ENCODE assay signal across 7 mouse cellular contexts in genomic region chr11:97025721-97026344, GRCm38 (mm10). TPM values are rescaled to one million over a fixed set of nuclear protein-coding genes. Genes with fewer than 3 reads are reported as not detected.
A peak's percentile ranks its signal among the peaks of the same experiment; 100 is the strongest.
DNase-seq lines count a peak whose midpoint lies in the region; ATAC-seq lines count a peak whose summit lies in the region.

No protein-coding gene starts in this region.

- peak; percentile 92 for DNase-seq in adrenal gland, postnatal 14 days
- peak; percentile 93 for DNase-seq in embryonic facial prominence, embryonic 11.5 days (ENCODE audit: low spot score)
- DNase-seq in heart, adult 18-20 months, result peak; percentile 89 to 91
- peak; percentile 87 for DNase-seq in kidney, adult 18-20 months
- DNase-seq in midbrain, embryonic 14.5 days, result peak; percentile 93
- DNase-seq in spleen, adult 18-20 months, result peak; percentile 79 to 88

- peak overlapping the region; percentile 14; the same call in 1 of the 2 replicates for H3K4me3 ChIP-seq in embryonic facial prominence, embryonic 11.5 days (ENCODE audit: low read depth, low read length)
- H3K4me3 ChIP-seq in limb, embryonic 12.5 days (replicated peaks), result peak overlapping the region; percentile 33
- 0 out of 2 replicates have a peak overlapping the region, but pooled peaks have one; percentile 3 for H3K4me3 ChIP-seq in midbrain, embryonic 14.5 days (replicated peaks; ENCODE audit: low read depth, low read length)

- under 1% methylated on average over 17 of the region's 17 CpGs for WGBS in embryonic facial prominence, embryonic 11.5 days
- under 1% methylated on average over 17 of the region's 17 CpGs for WGBS in limb, embryonic 12.5 days
- 2% methylated on average over 17 of the region's 17 CpGs for WGBS in midbrain, embryonic 14.5 days

- peak overlapping the region; percentile 64 for H3K9ac ChIP-seq in embryonic facial prominence, embryonic 11.5 days (replicated peaks; ENCODE audit: low read length)
- peak overlapping the region; percentile 56 for H3K9ac ChIP-seq in limb, embryonic 12.5 days (replicated peaks)
- no peak overlapping the region; the same call in 1 of the 2 replicates for H3K9ac ChIP-seq in midbrain, embryonic 14.5 days (replicated peaks; ENCODE audit: low read length)

- peak overlapping the region; percentile 52 for H3K4me2 ChIP-seq in embryonic facial prominence, embryonic 11.5 days (ENCODE audit: low read depth, low read length)
- peak overlapping the region; percentile 61 for H3K4me2 ChIP-seq in limb, embryonic 12.5 days
- peak overlapping the region; percentile 40 for H3K4me2 ChIP-seq in midbrain, embryonic 14.5 days (ENCODE audit: low read length)

- H3K4me1 ChIP-seq in embryonic facial prominence, embryonic 11.5 days (ENCODE audit: control insufficient read depth, insufficient read depth, low read length), result peaks cover 11% of the 10 kb centered on the region
- peaks cover 47% of the 10 kb centered on the region for H3K4me1 ChIP-seq in limb, embryonic 12.5 days (replicated peaks)
- peaks cover 14% of the 10 kb centered on the region for H3K4me1 ChIP-seq in midbrain, embryonic 14.5 days (ENCODE audit: control insufficient read depth, insufficient read depth, low read length)

- H3K9me3 ChIP-seq in embryonic facial prominence, embryonic 11.5 days (replicated peaks; ENCODE audit: control insufficient read depth, low read length), result no peaks in the 10 kb centered on the region
- H3K9me3 ChIP-seq in limb, embryonic 12.5 days, result no peaks in the 10 kb centered on the region
- H3K9me3 ChIP-seq in midbrain, embryonic 14.5 days (ENCODE audit: control insufficient read depth, low read length), result no peaks in the 10 kb centered on the region

- H3K27ac ChIP-seq in embryonic facial prominence, embryonic 11.5 days (replicated peaks; ENCODE audit: low read depth, low read length), result peak overlapping the region; percentile 72; the same call in 1 of the 2 replicates
- H3K27ac ChIP-seq in limb, embryonic 12.5 days, result peak overlapping the region; percentile 84
- no peak overlapping the region for H3K27ac ChIP-seq in midbrain, embryonic 14.5 days (replicated peaks; ENCODE audit: low read depth, low read length)

- ATAC-seq in embryonic facial prominence, embryonic 11.5 days (replicated peaks; ENCODE audit: insufficient number of reproducible peaks, low FRiP score, low TSS enrichment, low read depth), result peak; percentile 46
- no peak for ATAC-seq in limb, embryonic 12.5 days (ENCODE audit: insufficient number of reproducible peaks, insufficient read depth, low FRiP score, low TSS enrichment, low read depth)
- ATAC-seq in midbrain, embryonic 14.5 days (ENCODE audit: low FRiP score, low TSS enrichment), result peak; percentile 23; the same call in 1 of the 2 replicates

- H3K27me3 ChIP-seq in embryonic facial prominence, embryonic 11.5 days (ENCODE audit: control insufficient read depth, insufficient read depth, low read length), result peaks cover 40% of the 10 kb centered on the region
- H3K27me3 ChIP-seq in limb, embryonic 12.5 days, result peaks cover 45% of the 10 kb centered on the region
- H3K27me3 ChIP-seq in midbrain, embryonic 14.5 days (ENCODE audit: control insufficient read depth, insufficient read depth, low read length), result peaks cover 45% of the 10 kb centered on the region

- no peaks in the 10 kb centered on the region for H3K36me3 ChIP-seq in embryonic facial prominence, embryonic 11.5 days (replicated peaks; ENCODE audit: control insufficient read depth, insufficient read depth, low read depth, low read length)
- no peaks in the 10 kb centered on the region for H3K36me3 ChIP-seq in limb, embryonic 12.5 days
- H3K36me3 ChIP-seq in midbrain, embryonic 14.5 days (ENCODE audit: control insufficient read depth, insufficient read depth, low read length), result no peaks in the 10 kb centered on the region

RNA-seq across cellular contexts. Expression of gene Scrn2, which starts 3.9 kb away (rescaled TPM):
- 15.9 and 18.3 TPM in 2 replicates for total RNA-seq in adrenal gland, postnatal 14 days (2021)
- polyA plus RNA-seq in embryonic facial prominence, embryonic 11.5 days (2014; fragmentation: Nextera tagmentation; extraction: Ambion mirVana), result 20.4 and 26.0 TPM in 2 replicates
- 10 to 100 TPM; 15.4 TPM for total RNA-seq in heart, adult 18-20 months (2021)
- polyA plus RNA-seq in limb, embryonic 12.5 days (2016; fragmentation: Nextera tagmentation; extraction: Ambion mirVana), result 32.4 and 35.1 TPM in 2 replicates
- polyA plus RNA-seq in midbrain, embryonic 14.5 days (2014; fragmentation: Nextera tagmentation; extraction: Ambion mirVana), result 11.3 and 15.6 TPM in 2 replicates

RNA-seq across cellular contexts. Expression of gene Sp6, which starts 12.6 kb away (rescaled TPM):
- total RNA-seq in adrenal gland, postnatal 14 days (2021), result 0.22 and 0.30 TPM in 2 replicates
- polyA plus RNA-seq in embryonic facial prominence, embryonic 11.5 days (2014; fragmentation: Nextera tagmentation; extraction: Ambion mirVana), result 0.29 and 0.45 TPM in 2 replicates
- total RNA-seq in heart, adult 18-20 months (2021), result under 1 TPM in 1 of 2 experiments, not detected in 1; 0.21 TPM
- 6.5 and 7.7 TPM in 2 replicates for polyA plus RNA-seq in limb, embryonic 12.5 days (2016; fragmentation: Nextera tagmentation; extraction: Ambion mirVana)
- polyA plus RNA-seq in midbrain, embryonic 14.5 days (2014; fragmentation: Nextera tagmentation; extraction: Ambion mirVana), result 0.15 TPM in 1 of 2 replicates, not detected in the other

RNA-seq across cellular contexts. Expression of gene Lrrc46, which starts 15.4 kb away (rescaled TPM):
- 0.93 and 0.94 TPM in 2 replicates for total RNA-seq in adrenal gland, postnatal 14 days (2021)
- 1.1 and 1.3 TPM in 2 replicates for polyA plus RNA-seq in embryonic facial prominence, embryonic 11.5 days (2014; fragmentation: Nextera tagmentation; extraction: Ambion mirVana)
- under 1 TPM; 0.25 to 0.36 TPM for total RNA-seq in heart, adult 18-20 months (2021)
- polyA plus RNA-seq in limb, embryonic 12.5 days (2016; fragmentation: Nextera tagmentation; extraction: Ambion mirVana), result 1.0 TPM in 2 replicates
- polyA plus RNA-seq in midbrain, embryonic 14.5 days (2014; fragmentation: Nextera tagmentation; extraction: Ambion mirVana), result 2.3 and 3.0 TPM in 2 replicates

RNA-seq across cellular contexts. Expression of gene Mrpl10, which starts 15.5 kb away (rescaled TPM):
- total RNA-seq in adrenal gland, postnatal 14 days (2021), result 124 and 130 TPM in 2 replicates
- polyA plus RNA-seq in embryonic facial prominence, embryonic 11.5 days (2014; fragmentation: Nextera tagmentation; extraction: Ambion mirVana), result 85.7 and 91.2 TPM in 2 replicates
- 10 to 100 TPM; 92.1 to 94.8 TPM for total RNA-seq in heart, adult 18-20 months (2021)
- polyA plus RNA-seq in limb, embryonic 12.5 days (2016; fragmentation: Nextera tagmentation; extraction: Ambion mirVana), result 80.0 and 80.5 TPM in 2 replicates
- polyA plus RNA-seq in midbrain, embryonic 14.5 days (2014; fragmentation: Nextera tagmentation; extraction: Ambion mirVana), result 54.2 and 62.2 TPM in 2 replicates

RNA-seq across cellular contexts. Expression of gene Osbpl7, which starts 24.6 kb away (rescaled TPM):
- 8.0 and 10.1 TPM in 2 replicates for total RNA-seq in adrenal gland, postnatal 14 days (2021)
- polyA plus RNA-seq in embryonic facial prominence, embryonic 11.5 days (2014; fragmentation: Nextera tagmentation; extraction: Ambion mirVana), result 4.3 and 5.8 TPM in 2 replicates
- 1 to 10 TPM; 3.8 to 5.1 TPM for total RNA-seq in heart, adult 18-20 months (2021)
- polyA plus RNA-seq in limb, embryonic 12.5 days (2016; fragmentation: Nextera tagmentation; extraction: Ambion mirVana), result 6.7 and 8.7 TPM in 2 replicates
- 7.8 and 8.9 TPM in 2 replicates for polyA plus RNA-seq in midbrain, embryonic 14.5 days (2014; fragmentation: Nextera tagmentation; extraction: Ambion mirVana)
